Mouse (Mus musculus) natural killer cell, adult 2 months (primary cell): ENCODE data around the gene Col13a1.

Experiments used
- DNase-seq, 2 experiments: peaks; one replicate each; pipeline ENCODE4 v3.0.0; 2022; ENCODE audit warnings: low spot score in 2 of 2

Col13a1 gene

GRCm38 (mm10) chr10:61829046-61829445 is 149.9 kb downstream of the Col13a1 start:
- no peak for DNase-seq

- DNase-seq, result no peak
Observed at GRCm38 (mm10) chr10:61827950-61828936, 150.7 kb downstream of the Col13a1 start.

GRCm38 (mm10) chr10:61826753-61827435 is 152.0 kb downstream of the Col13a1 start:
- DNase-seq, result no peak

GRCm38 (mm10) chr10:61825979-61826752 is 152.7 kb downstream of the Col13a1 start:
- DNase-seq, result no peak

- no peak for DNase-seq
Observed at GRCm38 (mm10) chr10:61825536-61825935, 153.4 kb downstream of the Col13a1 start.

- no peak for DNase-seq
Observed at GRCm38 (mm10) chr10:61823731-61824115, 155.2 kb downstream of the Col13a1 start.

GRCm38 (mm10) chr10:61822968-61823730 is 155.8 kb downstream of the Col13a1 start:
- DNase-seq, result no peak

- no peak for DNase-seq
Observed at GRCm38 (mm10) chr10:61820050-61820449, 158.9 kb downstream of the Col13a1 start.

GRCm38 (mm10) chr10:61811987-61812386 is 166.9 kb downstream of the Col13a1 start:
- no peak for DNase-seq

- DNase-seq, result no peak
Observed at GRCm38 (mm10) chr10:61798133-61798576, 180.8 kb downstream of the Col13a1 start.

- no peak for DNase-seq
Observed at GRCm38 (mm10) chr10:61795458-61795857, 183.4 kb downstream of the Col13a1 start.

GRCm38 (mm10) chr10:61794971-61795370 is 183.9 kb downstream of the Col13a1 start:
- DNase-seq, result no peak

GRCm38 (mm10) chr10:61793015-61793414 is 185.9 kb downstream of the Col13a1 start:
- no peak for DNase-seq

- DNase-seq, result no peak
Observed at GRCm38 (mm10) chr10:61788499-61788898, 190.4 kb downstream of the Col13a1 start.
